Mouse (Mus musculus): Measurements from ENCODE around the gene Smad1.
A peak's percentile ranks its signal among the peaks of the same experiment; 100 is the strongest.
"Not testable (repeated sequence)": the region's sequence is repeated elsewhere in the genome, so short reads cannot be mapped to it uniquely, and the experiment has no call there.

The Smad1 gene

DNA sequence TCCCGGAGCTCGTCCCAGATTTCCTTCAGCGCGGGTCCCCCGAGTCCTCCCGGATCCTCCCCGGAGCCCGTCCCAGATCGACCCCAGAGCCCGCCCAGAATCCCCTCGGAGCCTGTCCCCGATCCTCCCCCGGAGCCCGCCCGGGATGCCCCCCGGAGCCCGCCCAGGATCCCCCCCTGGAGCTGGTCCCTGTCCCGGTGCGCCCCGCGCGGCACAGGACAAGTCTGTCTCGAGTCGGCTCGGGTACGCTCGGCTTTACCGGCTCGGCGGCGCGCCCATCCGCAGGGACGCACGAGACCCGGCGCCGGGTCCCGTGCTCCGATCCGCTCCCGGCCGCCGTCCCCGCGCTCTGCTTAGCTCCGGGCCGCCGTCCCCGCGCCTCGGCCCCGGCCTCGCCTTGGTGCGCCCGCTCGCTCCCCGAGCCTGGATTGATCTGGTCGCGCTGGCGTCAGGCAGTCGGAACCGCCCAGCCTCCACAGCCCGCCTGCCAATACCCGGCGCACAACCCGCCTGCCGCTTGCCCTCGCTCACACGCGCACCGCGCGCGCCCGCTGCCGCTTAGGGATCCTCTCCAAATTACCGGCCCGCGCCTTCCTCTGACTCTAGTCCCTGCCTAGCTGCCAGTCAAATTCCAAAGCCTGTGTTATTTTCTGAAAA lies at the start of gene Smad1:
Smad1 (minus strand) TSS at position 525 of the 657 bp plus-strand sequence.
- peak; percentile 95 to 97 for DNase-seq

DNA sequence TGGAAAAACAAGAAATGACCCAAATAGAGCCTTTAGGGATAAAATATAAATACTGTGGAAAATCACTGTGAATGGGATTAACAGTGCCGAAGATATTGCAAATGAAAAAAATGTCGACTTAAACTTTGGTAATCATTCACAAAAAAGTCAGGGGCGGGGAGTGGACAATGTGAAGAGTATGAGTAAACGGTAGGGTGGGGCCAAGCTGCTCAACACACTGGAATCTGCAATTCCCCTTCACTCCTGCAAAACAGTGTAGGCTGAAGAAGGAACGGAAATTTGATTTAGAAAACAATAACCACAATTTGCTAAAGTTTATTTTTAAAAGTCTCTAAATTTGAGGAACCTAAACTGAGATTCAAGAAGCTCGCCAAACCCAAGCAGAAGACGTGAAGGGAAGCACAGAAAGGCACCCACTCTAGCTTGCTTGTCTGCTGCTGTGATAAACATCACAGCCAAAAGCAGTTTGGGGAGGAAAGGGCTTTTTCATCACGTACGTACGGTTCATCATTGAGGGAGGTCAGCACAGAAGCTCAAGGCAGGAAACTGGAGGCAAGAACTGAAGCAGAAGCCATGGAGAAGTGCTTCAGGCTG lies 48.0 kb upstream of the Smad1 start:
- DNase-seq: no peak

DNA sequence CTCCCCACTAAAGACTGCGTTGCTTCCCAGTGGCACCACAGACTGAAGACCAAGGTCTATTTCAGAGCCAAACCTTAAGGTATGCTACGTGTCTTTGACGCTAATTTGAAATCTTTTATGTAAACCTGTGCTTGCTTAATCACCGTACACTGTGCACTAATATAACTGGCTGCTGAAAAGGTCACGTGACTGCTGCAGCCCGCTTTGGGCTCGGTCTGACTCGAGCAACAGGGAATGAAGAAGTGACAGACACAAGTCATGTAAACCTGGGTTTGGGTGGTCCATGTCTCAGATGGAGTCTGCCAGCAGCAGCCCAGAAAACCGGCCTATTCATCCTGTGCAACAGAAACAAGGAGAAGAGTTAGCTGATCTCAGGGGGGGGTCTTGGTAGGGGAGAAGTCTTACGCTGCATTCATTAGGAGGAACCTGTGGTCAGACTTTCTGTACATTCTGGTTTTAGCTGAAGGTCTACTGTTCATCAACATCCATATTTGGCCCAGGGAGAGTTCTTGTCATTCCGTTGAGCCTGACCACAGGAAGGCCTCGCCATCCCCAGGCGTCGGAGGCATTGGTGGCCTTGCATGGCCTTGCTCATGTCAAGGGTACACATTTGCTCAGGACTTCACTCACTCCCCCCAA lies 44.3 kb upstream of the Smad1 start:
- no peak for DNase-seq

DNA sequence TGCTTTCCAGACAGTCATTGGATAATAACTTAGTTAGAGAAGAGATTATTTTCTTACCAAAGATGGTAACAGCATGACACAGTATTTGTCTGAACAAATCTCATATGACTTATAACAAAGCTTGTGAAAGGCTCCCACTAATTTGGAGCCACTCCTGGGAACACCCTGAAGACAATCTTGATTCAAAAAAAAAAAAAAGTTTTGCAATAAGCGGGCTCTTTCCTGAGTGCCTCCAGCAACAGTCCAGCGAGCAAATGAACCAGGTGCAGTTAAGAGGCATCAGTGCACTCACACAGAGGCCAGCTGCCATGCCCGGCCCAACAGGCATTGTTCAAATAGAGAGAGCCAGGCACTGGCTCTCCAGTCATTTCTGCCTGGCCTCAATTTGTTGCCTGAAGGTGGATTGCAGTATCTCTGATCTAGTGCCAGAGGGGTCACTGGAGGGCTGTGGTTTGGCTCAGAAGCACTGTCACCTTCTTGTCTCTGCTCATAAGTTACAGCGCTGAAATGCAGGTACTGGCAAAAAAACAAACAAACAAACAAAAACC lies 34.7 kb upstream of the Smad1 start:
- no peak for DNase-seq

DNA sequence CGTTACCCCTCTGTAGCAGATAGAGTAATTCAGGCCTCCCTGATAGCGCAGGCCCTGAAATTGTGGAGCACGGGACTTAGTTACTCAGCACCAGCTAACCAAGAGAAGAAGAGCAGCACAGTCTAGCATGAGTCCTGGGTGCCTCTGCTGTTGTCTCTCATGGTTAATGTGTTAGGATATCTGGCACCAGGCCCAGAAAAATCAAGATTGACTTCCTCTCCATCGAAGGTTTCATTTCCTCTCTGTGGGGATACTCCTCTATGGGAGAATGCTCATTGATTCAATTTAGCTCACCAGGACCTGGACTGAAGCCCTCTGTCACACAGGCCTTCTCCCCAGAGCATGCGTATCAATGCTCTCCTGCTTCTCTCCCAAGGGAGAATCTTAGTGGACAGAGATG lies 15.6 kb upstream of the Smad1 start:
- DNase-seq: peak; percentile 11 to 26

DNA sequence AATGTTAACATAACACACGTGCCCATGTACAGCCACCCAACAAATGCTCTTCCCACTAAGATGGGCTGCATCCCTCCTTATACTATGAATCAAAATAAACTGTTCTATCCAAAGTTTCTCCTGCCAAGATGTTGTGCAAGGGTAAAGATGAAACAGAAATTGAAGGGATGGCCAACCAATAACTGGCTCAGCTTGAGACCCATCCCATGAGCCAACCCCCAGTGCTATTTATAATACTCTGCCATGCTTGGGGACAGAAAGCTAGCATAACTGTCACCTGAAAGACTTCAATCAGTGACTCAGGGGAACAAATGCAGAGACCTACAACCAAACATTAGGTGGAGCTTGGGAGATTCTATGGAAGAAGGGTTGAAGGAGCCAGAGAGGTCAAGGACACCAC lies 11.2 kb upstream of the Smad1 start:
- no peak for DNase-seq

DNA sequence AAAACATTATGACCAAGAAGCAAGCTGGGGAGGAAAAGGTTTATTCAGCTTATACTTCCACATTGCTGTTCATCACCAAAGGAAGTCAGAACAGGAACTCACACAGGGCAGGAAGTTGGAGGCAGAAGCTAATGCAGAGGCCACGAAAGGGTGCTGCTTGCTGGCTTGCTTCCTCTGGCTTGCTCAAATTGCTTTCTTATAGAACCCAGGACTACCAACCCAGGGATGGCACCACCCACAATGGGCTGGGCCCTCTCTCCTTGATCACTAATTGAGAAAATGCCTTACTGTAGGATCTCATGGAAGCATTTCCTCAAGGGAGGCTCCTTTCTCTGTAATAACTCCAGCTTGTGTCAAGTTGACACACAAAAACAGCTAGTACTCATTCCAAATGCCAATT lies 8.0 kb upstream of the Smad1 start:
- not testable (repeated sequence) for DNase-seq

DNA sequence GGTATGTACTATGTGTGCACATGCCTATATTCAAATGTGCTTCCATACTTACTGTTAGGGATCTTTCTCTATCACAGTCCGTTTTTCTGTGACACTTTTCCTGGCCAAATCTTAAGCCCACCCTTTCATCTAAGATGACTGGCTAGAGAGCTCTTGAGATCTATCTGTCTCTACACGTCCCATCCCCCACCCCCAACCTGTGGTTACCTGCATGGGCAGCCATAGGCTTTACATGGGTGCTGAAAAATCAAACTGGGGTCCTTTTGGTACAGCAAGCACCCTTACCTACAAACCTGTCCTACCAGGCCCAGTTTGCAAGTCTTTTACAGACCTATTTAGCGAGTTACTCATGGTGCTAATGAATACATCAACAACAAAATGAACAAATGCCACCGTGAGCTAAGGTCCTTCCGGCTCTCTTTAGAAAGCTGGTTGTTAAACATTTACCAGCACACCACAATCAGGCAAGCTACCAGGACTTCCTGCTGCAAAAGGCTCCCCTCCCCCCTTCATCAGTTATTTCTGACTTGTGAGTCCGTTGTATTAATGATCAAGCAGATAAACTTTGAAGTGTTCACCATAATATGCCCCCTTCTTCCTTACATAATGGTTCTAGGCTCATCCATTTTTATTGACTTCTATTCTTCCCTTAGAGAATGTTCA lies 5.7 kb upstream of the Smad1 start:
- DNase-seq: peak; percentile 20 to 36

DNA sequence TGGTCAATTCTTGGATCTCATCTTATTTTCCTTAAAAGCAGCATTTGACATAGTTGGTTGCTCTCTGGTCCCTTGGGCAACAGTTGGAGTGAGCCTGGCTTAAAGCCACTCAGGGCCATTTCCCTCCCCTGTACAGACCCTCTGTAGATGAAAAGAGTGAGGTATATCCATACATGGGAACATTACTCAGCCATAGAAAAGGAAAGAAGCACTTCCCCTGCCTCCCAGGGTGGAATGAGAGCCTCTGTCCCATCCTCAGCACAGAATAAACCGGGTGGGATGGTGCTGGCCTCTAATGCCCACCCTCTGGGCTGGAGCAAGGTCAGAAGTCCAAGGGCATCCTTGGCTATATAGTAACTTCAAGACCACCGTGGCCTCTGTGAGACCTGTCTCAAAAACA lies 1.4 kb upstream of the Smad1 start:
- no peak for DNase-seq

DNA sequence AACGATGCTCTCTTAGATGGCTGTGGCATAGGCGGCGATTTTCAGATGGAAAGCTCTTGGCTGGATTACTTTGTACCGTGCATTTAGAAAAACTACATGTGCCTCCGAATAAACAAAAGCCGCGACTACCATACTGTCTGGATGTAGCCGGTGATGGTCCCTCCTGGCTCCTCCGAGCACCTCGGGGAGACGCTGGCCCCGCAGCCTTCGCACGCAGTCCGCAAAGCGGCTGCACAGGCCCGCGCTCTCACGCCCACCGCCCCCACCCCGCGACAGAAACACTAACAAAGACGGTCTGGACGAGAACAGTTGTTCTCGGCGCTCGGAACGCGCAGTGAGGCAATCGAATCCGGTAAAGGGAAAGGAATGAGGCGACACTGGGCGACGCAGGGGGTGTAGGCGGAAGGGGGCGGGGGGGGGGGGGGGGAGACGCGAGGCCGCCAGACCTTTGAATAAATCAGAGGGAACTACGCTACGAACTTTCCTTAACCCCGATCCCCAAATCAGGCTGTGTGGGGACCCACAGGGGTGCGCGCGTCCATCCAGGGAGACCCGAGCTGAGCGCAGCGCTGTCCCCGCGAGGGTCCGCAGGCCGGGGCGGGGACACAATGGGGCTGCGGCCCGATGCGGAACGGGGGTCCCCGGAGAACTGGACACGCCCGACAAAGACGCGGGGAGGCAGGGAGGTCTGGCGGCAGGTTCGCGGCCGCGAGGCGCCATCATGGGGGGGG lies 902 bp downstream of the Smad1 start:
- DNase-seq: peak; percentile 65 to 73

DNA sequence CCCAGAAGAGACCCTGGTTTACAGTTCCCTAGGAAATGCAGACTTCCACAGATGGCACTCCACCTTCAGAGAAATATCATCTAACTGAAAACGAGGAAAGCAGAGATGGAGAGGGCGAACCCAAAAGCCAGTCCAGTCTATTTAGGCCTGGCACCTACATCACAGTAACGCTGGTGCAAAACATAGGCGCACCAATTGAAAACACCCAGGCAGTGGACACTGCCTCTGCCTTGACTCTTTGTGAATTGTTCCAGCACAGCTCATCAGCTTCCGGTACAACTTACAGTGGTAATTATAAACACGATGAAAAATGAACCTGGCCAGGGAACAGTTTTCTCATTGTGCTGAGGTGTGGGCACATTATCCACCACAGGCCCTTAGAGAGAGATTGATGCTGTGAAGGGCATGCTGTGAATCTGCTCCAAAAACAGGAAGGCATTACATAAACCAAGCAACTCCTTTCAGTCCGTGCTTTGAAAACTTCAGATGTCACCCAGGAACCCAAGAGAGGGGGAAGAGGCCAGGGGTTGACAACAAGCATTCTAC lies 1.5 kb downstream of the Smad1 start:
- DNase-seq: no peak

DNA sequence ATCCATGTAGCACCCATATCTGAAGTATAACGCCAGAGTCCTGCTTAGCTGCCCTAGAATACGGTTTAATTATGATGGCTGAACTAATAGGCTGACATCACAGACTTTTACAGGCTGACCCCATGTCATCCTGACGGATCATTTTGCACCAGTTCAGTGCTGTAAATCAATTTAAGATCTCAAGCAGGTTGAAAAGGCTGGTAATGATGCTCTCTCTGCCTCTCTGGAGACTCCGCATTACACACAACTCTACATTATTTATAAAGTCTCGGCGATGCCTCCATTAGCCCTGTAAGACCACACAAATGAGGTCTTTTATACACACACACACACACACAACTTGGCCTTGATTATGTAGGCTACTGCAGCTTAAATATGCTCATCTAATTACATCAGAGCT lies 2.4 kb downstream of the Smad1 start:
- no peak for DNase-seq

DNA sequence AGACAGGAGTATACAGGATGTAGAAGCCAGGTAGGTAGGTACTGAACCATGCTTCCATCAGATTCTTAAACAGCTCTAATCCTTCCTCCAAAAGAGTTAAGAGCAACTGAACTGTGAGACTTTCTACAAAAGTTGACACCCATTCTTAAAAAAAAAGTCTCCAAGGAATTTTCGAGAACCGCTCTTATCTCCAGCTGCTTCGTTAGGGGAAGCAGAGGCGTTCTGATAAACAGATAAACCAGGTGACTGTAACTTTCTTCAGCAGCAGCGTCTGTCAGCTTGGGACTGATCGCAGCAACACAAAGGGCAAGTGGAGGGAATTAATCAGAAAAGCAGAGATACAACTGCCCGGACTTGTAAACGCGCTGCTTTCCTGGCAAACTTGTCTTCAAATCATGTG lies 5.3 kb downstream of the Smad1 start:
- no peak for DNase-seq

DNA sequence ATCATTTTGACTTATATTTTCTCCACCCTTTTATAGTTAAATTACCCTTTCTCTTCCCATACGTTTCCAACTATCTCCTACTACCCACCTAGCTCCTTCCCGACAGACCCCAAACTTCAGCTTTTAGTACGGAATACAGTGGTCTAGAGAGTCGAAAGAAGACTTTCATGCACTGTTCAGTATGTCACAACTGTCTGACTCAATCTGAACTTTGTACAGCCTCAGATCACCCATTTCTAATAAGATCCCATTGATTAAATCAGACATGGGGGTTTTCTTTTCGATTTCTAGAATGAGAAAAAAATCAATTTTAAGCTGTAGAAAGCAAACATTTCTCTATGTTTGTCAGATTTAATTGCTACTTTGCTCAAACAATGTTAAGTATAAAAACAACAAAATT lies 6.1 kb downstream of the Smad1 start:
- no peak for DNase-seq

DNA sequence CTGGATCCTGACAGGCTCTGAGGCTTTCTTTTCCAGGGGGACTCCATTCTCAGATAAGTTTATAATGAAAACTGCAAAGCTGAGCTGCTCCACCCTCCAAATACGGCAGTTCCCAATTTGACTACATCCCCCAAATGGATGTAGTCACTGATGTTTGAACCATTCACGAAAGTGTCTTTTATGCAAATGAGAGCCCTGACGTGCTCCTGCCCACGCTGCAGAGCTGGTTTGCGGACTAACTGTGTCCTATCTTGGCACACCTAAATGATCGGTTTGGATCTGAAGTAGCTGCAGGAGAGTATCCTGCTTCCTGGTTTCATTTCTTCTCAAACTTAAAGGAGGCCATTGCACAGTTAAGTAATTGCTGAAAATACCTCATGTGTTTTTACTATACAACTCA lies 6.7 kb downstream of the Smad1 start:
- DNase-seq: no peak

DNA sequence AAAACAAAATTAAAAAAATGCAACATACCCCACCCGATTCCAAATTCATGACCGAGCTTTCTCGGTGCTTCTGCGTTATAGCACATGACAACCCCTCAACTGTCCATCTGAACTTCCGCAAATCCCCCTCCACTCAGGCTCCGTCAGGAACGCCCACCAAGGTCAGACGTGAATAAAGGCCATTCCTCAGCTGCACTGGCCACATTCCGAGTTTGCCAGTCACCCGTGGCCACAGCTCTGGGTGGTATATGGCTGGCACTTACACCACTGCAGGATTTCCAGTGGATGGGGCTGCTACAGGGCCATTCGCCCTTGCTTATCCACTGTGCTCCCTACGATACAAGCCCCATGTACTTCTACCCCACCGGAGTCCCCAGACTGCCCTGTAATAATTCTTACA lies 7.9 kb downstream of the Smad1 start:
- no peak for DNase-seq

DNA sequence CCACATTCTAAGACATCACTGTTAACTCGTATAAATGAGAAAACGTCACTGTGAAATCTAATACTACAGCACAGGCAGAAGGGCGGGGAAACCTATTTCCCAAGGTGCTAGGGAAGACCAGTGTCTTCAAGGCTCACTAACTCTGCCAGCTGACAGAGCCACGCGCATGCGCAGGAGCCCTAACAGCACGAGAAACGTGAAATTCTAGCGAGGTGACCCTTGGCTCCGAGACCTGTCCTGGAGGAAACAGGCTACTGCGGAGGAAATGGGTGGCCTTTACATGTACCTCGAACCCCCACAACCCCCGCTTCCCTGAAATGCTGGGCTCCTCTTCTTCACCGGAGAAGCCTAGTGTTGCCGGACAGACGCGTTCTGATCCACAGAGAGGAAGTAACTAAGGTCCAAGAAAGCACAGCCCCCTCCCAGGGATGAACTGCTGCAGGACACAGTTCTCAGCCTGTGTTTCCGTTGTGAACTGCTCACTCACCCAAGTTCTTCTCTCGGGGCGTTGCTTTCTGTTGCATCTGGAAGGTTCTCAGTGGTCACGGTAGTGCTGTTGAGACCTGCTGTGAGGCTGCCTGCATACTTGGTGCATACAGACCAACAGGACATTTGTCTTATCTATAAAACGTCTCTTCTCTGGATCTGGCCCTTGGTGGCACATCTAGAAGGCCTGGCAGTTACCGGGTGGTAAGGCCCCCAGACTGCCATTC lies 10.1 kb downstream of the Smad1 start:
- DNase-seq: peak; percentile 82 to 89

DNA sequence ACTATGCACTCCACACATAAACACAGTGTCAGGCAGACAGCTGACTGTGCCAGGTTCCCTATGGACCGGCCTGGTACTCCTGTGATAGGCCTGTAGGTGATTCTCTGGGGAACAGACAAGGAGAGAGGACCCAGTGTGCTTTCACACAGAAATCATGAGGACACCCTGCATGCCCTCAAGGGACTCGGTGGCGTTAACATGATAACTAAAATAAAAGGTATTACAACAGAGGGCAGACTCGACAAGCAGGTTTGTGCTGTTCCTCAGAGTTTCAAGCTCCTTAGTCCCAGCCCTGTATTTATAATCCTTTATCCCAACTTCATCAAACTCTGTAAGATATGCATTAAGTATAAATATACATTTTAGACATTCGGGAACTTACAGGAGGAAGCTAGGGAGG lies 12.5 kb downstream of the Smad1 start:
- no peak for DNase-seq

DNA sequence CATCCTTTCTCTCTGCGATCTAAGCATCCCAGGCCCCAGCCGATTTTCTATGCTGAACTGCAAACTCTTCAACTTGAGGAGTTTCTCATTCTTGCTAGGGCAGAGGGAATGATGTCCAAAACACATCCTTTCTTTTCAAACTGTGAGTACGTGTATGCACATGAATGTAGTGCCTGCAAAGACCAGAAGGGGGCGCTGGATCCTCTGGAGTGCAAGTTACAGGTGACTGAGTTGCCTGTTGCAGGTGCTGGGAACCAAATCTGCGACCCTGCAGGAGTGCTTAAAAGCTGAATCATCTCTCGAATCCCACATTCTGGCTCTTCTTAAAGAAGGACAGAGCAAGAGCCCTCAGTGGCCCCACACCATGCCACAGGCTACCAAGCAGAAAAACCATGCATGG lies 13.0 kb downstream of the Smad1 start:
- DNase-seq: no peak

DNA sequence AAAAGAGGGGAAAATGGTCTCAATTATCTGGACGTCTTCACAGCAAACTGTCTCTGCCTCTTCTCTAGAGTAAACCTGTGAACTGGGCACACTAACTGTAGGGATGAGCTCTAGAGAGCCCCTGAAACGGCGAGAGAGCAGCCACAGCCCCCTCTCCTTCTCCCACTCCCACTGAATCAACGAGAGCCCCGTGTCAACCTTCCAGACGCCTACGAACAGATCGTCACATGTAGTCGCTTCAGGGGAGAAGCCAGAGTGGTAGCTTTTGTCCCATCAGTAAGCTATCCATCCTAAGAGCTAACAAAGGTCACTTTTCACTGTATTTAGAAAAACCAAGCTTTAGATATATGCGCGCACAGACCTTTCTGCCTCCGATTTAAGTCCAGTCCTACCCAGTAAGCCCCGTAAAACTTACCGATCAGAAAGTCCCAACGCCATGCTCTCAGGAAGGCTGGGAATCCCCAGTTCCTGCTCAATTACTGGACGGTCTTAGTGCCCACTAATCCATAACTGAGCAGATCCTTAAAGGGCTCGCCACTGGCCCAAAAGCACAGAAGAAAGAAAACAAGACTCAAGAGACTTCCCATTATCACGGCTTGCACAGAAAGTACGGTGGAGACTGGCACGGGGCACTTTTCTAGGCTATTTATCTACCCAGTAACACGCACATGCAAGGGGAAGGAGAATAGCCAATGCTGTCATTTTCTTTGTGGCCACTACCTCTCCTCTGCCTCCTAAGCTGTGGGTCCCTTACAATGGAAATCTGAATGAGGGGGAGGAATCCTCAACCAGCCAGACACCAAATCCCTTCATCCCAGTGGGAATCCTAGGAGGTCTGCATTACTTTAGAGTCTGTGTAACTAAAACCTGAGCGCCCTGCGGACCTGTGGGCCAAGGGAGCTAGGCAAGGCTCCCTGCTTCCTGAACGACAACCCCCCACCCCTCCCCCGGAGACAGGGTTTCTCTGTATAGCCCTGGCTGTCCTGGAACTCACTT lies 14.7 kb downstream of the Smad1 start:
- DNase-seq: no peak

DNA sequence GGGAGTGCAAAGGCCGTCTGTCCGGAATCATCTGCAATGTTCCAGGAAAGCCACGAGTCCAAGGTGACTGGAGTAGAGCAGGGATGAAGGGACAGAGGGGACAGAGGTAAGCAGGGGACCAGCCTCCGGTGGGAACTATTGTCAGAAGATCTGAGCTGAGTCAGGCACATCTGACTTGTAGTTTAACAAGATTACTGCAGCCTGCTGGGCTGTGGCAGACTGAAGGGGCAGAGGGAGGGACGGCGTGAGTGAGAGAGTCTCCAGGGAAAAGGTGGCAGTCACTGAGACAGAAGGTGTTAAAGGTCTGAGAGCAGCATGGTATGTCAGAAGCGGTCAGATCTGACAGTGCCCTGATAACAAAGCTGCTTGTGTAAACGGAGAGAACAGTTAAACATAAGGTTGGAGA lies 16.5 kb downstream of the Smad1 start:
- peak in 1 of 2 experiments; percentile 35 for DNase-seq
